Mouse (Mus musculus): ENCODE data around the gene Tldc2.

DNA sequence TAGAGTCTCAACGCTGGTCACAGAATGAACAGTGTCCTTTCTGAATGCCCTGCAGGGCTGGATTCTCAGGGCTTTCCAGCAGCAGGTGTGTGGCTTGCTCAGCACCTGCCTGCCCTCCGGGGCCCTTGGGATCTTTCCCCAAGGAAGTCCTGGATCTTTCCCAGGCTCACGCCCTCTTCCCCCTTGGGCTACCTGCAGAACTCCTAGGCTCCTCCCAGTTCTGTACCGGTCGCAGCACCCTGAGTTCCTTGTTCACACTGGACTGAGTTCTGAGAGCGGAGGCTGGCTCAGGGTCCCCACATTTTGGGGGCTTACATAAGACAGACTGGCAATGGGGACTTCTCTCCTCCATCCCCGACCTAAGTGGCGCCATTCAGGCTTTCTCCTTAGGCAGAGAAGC, 27.7 kb upstream of the Tldc2 start:
- no peak for TF ChIP-seq CTCF (IDR thresholded peaks at IDR 0.05; ENCODE audit: insufficient read depth, low read length)
- TF ChIP-seq POLR2A (IDR thresholded peaks at IDR 0.05; ENCODE audit: borderline replicate concordance, extremely low read depth, low read depth, low read length) = no peak

All from lung, adult 2 months (tissue).